Mouse (Mus musculus) liver, embryonic 14.5 days (tissue): Measurements from ENCODE around the gene Kmo.

Source experiments
- CTCF ChIP-seq: IDR thresholded peaks from 2 replicates; pipeline ENCODE4 v1.5.1; 2016; ENCODE audit warnings: antibody characterized with exemption, low read depth, control low read depth
- EP300 ChIP-seq: IDR thresholded peaks from 2 replicates; pipeline ENCODE4 v1.6.1; 2016; ENCODE audit warnings: antibody characterized with exemption, low read depth

DNA sequence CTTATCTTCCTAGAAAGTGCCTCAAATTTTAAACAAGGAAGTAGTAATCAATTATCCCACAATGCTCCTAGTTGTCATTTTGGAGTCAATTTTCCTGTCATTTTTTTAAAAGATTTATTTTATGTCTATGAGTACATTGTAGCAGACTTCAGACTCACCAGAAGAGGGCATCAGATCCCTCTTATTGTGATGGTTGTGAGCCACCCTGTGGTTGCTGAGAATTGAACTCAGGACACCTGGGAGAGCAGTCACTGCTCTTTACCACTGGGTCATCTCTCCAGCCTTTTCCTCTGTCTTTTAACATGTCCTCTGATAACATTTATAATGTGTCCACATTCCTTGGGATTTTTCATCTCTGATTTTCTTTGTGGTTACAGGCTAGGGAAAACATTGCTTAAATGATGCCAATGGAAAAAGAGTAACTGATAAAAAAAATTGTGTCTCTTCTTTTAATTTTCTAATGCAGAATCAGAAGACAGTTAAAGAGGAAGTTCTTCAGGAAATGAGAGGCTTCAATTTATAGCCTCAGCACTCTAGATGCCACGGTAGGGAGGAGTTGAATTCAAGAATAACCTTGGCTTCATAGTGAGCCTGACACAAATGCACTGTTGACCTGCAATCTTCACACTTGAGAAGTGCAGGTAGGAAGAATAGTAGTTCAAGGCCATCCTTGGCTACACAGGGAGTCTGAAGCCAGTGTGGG is 6.0 kb downstream of the Kmo start:
- TF ChIP-seq CTCF (peak; percentile 70), EP300 (no peak)
